Mouse (Mus musculus): ENCODE measurements around the gene Acot8.

Gene Acot8

DNA sequence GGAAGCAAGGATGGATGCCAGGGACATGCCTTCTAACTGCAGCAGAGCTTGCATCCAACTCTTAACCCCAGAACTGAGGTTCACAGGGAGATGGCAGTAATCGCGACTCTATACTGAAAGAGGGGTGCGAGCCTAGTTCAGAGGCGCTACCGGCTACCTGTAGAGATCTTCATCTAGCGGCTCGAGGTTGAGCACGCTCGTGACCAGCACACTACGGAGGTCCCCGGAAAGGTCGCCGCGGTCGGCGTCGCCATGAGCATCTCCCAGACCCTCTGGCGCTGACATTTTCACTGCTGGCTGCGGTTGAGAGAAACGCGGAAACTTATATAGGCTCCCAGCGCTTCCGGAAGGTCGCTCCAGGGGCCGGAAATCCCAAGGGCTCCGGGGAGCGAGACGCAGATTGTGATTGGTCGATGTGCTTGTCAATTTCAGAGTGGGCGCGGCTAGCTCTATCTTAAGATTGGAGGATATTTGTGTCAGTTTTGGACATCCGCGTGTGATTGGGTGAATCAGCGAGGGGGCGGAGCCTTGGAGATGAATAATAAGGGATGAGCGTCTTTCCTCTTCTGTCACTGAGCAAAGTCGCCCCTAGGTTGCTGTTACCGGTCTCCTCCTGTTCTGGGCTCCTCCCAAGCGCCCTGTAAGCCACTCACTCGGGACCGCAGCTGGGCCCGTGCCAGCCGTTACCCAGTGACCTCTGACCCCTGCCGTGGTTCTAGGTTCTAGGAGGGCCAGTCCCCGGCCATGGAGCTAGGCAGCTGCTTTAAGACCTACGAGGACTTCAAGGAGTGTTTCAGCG is at the start of gene Acot8, which contains the start of gene Zswim3:
TSS of gene Acot8 (minus strand) at position 350 of the 799 bp plus-strand sequence.
TSS of gene Zswim3 (plus strand) at position 566 of the 799 bp plus-strand sequence.
- peak; percentile 100 for DNase-seq (ENCODE audit: low spot score)

DNA sequence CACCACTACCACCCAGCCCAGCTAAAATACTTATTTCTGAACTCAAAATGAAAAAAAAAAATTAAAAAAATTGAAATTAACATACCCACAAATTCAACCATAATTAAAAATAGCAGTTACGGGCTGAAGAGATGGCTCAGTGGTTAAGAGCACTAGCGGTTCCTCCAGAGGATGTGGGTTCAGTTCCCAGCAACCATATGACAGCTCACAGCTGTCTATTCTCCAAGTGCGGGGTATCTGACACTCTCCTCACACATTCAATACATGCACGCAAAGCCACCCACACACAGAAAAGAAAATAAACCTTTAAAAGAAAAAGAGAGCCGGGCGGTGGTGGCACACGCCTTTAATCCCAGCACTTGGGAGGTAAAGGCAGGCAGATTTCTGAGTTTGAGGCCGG is 45.4 kb upstream of the Acot8 start:
- DNase-seq (ENCODE audit: low spot score), result no peak

DNA sequence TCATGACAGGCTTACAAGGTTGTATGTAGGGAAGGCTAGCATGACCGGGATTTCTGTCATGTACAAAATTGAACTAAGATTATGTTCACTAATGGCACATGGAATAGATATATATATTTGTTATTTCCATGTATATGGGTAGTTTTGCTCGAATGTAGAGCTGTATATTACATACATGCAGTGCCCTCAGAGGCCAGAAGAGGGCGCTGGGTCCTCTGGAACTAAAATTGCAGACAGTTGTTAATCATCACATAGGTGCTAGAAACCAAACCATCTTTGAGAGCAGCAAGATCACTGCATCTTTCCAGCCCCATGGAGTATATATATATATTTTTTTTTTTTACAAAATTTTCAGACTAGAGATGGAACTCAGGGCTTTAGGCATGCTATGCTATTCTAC is 41.1 kb upstream of the Acot8 start:
- DNase-seq (ENCODE audit: low spot score), result no peak

DNA sequence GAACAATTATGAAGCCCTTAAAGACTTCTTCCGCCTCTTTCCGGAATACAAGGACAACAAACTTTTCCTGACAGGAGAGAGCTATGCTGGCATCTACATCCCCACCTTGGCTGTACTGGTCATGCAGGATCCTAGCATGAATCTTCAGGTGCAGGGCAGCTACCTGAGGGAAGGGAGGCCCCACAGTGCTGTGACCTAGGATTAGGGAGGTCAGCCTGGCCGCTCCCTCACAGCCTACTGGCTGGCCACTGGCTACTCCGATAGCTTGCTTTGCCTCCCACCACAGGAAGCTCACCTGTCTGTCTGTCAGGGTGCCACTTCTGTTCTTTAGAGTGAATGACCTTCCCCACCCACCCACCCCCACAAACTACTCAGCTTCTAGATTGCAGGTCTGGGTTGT is 30.5 kb upstream of the Acot8 start:
- DNase-seq (ENCODE audit: low spot score), result no peak

DNA sequence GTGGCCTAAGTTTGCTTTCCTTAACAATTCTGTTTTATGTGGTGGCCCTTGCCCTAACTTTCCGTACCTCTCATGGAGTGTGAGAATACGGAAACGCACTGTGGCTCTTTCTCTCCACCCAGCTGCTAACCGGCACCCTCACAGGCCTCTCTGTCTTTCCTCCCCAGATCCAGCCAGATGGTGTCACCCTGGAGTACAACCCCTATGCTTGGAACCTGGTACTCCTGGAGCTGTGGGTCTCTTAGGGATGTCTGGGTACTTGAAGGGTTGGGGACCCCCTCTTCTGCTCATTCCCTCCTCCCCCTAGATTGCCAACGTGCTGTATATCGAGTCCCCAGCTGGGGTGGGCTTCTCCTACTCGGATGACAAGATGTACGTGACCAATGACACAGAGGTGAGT is 29.8 kb upstream of the Acot8 start:
- no peak for DNase-seq (ENCODE audit: low spot score)

DNA sequence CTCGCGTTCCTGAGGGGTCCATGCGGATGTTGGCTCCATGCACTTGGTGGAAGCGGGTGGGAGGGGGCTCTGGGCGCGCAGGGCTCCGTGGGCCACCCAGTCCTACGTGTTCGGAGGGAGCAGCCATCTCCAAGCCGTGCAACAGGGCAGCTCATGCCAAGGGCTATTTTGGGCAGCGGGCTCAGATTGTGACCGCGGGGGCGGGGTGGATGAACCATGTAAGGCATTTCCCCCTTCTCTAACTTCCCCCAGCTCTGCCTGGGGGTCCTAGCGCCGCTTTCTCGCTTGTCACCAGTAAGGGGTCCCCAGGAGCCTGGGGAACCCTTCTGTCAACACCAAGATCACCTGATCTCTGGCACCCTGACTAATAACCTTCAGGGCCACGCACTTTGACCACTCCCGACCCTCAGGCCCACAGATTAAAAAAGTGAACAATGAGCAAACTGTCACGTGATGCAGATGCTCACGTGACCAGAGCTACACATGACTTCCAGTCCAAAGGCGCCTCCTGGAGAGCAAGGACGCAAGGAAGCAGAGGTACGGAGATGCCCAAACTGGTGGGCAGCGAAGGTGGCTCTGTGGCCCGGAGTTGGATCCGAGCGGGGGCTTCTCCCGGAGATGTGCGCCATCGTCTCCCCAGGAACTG is 28.8 kb upstream of the Acot8 start, which contains the start of gene Neurl2:
TSS of gene Neurl2 (minus strand) at position 143 of the 646 bp plus-strand sequence.
- DNase-seq (ENCODE audit: low spot score), result peak; percentile 96

DNA sequence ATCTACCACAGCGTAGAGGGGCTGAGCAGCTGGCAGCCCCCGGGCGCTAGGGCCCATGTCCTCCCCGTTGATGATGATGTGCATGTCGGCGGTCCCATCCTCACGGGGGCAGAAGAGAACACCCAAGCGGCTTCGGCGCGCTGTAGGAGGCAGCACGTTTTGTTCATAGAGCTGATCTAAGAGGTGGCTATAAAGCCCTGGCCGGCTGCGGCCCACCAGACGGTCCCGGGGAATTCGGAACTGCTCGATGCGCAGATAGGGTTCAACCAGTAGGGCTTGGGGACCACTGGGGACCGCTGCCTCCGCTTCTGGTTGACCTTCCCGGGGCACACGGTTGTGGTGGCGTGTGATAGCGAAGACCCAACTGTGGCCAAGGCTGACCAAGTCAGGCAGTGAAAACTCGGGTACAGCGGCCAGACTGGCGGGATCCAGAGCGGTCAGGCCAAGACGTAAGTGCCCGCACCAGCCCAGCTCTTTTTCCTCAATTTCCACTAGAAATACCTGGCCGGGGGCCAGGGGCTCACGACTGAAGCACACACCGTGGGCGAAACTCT is 28.1 kb upstream of the Acot8 start, which contains the start of gene Ctsa:
TSS of gene Ctsa (plus strand) at position 126 of the 554 bp plus-strand sequence.
- DNase-seq (ENCODE audit: low spot score), result peak; percentile 77

DNA sequence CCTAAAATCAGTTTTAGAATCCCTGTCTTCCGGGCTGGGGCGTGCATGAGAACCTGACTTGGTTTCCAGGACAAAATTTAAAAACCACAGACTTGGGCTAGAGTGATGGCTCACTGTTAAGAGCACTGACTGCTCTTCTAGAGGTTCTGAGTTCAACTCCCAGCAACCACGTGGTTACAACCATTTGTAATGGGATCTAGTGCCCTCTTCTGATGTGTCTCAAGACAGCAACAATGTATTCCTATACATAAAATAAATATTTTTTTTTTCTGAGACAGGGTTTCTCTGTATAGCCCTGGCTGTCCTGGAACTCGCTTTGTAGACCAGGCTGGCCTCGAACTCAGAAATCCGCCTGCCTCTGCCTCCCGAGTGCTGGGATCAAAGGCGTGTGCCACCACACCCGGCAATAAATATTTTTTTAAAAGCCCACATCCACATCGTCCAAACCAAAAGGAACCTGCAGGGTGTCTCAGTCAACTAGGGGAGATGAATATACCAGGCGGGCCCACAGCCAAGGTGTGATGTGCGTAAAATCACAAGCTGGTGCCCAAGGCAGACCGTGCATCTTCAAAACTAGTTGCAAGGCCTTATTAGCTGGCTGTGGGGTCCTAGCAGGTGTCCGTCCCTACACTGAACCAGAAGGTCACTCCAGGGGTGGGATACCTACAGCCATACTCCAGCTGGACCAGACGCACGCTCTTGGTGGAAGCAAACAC is 27.5 kb upstream of the Acot8 start:
- DNase-seq (ENCODE audit: low spot score), result no peak

DNA sequence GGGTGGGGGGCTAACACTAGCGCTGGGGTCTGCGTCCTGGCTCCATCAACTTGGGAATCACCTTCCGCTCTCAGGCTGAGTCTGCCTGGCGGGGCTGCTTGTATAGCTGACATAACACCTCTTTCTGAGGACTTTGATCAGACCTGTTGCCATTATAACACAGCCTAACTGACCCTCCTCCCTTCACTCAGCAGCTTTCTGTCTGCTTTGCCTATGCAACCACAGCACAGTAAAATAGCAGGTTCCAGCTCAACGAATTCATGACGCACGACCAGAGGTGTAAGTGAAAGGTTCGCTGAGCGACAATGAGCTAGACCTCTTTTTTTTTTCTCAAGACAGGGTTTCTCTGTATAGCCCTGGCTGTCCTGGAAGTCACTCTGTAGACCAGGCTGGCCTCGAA is 26.3 kb upstream of the Acot8 start:
- DNase-seq (ENCODE audit: low spot score), result no peak

DNA sequence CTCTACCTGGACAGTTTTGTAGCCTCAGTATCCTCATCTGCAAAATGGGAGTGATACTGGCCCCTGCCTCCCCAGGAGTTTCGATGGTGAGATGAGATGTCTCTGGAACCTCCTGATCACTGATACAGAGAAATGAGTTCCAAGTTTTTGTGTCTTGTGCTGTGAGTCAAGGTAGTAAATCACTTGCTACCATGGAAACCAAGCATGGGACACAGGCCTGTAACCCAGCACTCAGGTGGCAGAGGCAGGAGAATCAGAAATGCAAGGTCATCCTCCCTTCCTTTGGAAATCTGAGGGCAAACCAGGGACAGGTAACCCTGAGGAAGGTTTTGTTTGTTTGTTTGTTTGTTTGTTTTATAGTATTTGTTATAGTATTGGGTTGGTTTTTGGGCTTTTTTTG is 24.4 kb upstream of the Acot8 start:
- no peak for DNase-seq (ENCODE audit: low spot score)

DNA sequence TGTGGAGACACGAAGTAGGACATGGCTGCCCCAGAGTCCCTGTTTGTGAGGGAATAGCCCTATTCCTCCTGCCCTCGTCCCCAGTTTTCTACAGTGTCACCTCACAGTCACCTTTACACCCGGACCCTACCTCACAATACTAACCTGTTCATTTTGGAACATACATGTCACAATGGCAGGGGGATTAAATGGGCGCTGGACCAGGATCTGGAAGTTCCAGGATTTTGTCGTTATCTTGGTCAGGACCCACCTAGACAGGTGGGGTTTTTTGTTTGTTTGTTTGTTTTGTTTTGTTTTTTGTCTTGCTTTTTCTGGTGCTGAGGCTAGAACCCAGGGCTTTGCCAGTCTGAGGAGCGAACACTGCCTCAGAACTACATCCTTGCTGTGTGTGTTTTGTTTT is 23.8 kb upstream of the Acot8 start, which contains the start of gene Spata25:
TSS of gene Spata25 (minus strand) at position 101 of the 400 bp plus-strand sequence.
- DNase-seq (ENCODE audit: low spot score), result no peak

DNA sequence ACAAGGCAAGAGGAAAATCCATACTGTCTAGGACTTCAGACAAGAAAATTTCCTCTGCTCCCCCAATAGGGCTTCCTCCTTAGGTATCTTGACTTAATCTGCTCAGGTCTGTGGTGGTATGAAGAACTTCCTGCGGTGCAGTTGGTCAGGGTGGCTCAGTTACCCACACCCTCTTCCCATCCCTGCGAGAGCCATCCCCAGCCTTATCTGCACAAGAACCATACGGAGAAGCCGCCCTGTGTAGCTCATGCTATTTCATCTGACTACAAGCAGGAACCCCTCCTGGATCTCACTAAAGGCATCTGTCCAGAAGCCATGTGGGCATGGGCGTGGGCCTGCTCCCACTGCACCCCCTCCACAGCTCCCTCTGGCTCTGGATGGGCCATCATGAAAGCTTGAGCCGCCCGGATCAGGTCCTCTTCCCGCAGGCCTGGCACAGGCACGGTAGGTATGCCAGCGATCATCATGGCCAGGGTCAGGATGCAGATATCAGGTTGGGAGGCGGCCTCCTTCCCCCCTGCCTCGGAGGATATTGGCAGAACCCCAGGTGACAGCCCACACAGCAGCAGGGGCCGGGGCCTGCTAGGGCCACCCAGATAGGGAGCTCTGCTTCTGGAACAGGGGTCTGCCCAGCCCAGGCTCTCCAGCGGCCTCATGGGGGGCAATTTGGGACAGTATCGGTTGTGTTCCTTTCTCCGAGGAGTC is 22.6 kb upstream of the Acot8 start:
- DNase-seq (ENCODE audit: low spot score), result no peak

DNA sequence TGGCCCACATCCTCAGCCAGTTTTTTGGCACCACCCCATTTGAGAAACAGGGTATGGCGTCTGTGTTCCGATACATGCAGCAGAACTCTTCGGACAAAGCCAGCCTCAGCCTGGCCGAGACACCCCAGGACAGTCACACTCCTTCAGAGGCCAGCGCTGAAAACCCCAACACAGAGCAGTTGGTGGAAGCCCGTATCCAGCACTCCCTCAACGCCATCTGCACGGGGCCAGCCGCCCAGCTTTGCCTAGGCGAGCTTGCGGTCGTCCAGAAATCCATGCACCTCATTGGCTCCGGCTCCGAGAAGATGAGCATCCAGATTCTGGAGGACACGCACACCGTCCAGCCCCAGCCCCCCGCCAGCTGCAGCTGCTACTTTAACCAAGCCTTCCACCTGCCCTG is 20.8 kb upstream of the Acot8 start:
- DNase-seq (ENCODE audit: low spot score), result no peak

DNA sequence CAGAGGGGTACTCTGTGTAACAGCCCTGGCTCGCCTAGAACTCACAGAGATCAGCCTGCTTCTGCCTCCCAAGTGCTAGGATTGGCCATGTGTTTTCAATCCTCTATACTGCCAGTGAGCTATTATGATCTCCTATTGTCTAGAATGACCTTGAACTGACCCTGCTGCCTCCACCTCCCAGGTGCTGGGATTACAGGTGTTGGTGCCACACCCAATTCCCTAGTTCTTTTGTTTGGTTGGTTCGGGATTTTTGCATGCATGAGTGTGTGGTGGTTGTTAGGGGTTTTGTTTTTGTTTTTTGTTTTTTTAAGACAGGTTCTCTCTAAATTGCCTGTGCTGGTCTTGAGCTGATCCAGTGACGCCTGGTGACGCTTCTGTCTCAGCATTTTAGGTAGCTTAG is 19.3 kb upstream of the Acot8 start:
- DNase-seq (ENCODE audit: low spot score), result no peak

DNA sequence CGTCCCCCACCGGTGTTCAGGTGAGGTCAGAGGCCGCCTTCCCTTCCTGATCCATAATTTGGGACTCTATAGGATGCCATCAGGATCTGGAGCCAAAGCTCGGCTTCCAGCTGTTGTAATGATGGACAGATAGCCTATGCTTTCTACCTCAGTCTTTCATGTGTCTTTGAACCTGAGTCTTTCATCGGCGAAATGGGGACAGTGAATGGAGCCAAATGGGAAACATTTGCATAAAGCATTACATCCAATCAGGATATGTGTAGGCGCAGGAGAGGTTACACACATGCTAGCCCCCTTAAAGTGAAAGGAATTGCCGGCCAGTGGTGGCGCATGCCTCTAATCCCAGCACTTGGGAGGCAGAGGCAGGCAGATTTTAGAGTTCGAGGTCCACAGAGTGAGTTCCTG is 18.5 kb upstream of the Acot8 start:
- peak; percentile 65 for DNase-seq (ENCODE audit: low spot score)

DNA sequence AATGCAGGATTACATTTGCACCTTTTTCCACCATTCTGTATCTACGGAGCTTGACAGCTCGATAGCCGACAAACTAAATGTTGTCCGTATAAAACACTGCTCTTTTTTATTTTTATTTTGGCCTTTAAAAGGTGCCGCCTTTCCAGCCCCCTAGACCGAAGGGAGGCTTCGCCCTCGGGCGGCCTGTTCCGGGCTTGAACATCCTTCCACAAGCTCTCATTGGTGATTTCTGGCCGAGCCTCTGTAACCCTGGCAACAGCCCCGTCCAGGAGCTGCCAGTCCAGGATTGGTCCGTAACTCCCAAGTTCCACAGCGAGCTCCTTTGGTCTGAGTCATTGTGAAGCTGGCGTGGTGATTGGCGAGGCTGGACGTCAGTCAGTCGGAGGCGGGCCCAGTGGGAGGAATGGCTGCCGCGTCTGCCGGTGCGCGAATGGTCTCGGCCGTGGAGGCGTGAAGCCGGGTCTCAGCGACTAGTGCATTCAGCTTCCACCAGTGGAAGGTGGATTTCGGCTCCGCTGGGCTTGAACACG is 18.0 kb upstream of the Acot8 start, which contains the start of gene Zswim1:
TSS of gene Zswim1 (plus strand) at position 51 of the 530 bp plus-strand sequence.
- peak; percentile 100 for DNase-seq (ENCODE audit: low spot score)

DNA sequence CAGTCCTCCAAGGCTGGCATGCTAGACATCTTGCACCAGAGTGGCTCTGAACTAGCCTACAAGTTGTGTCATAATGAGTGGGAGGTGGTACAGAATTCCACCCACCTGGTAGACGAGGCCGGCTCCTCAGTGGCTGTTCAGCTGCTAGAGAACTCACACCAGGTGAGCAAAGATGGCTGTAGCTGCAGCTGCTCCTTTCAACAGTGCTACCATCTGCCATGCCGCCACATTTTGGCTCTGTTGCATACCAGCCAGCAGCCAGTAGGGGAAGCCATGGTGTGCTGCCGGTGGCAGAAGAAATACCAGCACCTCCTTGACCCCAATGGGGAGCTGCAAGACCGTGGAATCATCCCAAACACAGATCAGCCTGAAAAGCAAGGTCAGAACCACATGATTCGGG is 16.4 kb upstream of the Acot8 start:
- DNase-seq (ENCODE audit: low spot score), result no peak

DNA sequence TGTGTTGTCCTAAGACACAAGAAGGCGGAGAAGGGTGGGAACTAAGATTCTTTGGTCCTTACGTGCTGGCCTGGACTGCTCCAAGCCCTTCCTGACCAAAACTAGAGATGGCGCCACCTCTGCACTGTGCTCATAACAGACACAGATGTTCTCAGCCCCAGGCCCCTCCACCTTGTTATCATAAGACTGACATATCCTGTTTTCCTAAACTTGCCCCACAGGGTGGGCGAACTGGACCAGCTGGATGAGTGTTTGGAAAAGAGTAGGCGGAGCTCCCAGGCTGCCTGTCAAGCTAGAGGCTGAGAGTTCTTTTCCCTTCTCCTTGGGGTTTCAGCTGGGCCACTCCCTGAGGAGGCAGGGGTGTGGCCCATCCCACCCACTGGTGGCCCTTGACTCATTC is 13.0 kb upstream of the Acot8 start:
- DNase-seq (ENCODE audit: low spot score), result no peak

DNA sequence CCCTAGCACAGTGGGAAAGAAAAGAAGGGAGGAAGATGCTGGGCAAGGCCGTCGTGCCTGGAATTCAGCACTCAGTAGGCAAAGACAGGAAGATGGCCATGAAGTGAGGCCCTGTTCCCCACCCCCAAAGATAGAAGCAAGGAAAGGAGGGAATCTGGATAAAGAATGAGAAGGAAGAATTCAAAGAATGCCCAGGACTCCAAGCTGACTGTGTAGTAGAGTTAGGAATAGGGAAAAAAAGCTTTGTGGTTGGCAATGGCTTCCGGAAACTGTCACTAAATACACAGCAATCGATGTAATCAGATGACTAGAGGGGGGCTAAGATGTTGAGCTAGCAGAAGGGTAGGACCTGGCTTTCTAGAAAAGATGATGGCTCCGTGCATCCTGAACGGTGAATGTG is 12.5 kb upstream of the Acot8 start:
- no peak for DNase-seq (ENCODE audit: low spot score)

DNA sequence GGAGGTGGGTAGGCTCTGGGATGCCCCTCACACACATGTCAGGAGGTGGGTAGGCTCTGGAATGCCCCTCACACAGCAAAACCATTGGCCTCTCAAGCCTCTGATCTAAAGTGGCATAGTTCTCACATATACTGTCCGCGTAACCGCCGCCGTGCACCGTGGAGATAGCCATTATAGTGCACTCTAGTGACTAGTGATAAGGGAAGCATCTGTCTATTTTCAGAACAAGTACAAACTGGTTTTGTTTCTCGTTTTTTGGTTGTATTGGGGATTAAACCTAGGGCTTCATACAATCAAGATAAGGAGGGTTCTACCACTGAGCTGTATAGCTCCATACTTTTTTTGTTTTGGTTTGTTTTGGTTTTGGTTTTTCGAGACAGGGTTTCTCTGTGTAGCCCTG is 11.1 kb upstream of the Acot8 start:
- no peak for DNase-seq (ENCODE audit: low spot score)

DNA sequence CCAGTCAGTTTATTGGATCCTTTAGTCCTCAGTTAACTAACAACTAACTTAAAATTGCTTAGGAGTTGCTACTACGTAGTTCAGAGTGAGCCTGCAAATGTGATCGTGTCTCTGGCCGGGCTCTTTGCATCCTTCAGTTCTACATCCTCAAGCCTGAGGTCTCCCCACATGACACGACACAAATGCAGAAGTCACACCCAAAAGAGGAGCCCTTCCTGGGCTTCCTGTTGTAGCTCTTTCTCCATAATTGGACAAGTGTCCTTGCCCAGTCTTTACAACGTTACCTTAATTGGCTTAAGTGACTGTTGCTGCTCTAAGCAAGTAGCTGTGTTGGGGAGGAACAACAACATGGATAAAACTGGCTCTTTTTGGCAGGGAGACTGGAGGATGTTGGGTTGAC is 10.7 kb upstream of the Acot8 start:
- DNase-seq (ENCODE audit: low spot score), result no peak
